Mouse (Mus musculus): ENCODE results near the gene Pla2g2c.
A peak's percentile ranks its signal among the peaks of the same experiment; 100 is the strongest.

DNA sequence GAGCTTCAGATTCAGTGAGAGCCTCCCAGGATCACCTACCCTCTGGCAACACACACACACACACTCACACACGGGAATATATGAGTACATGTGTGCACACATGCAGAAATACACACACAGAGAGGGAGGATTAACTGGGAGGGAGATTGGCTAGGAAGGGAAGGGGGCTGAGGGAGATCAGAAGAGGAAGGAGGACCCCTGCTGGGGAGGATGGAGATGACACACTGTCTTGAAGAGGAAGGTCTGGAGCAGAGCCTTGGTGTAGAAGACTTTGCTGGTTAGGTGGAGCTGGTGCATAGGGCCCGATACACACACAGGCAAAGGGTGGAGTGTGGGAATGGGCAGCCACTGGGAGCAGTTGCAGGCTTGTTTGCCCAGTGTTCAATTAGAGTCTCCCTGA, 68.7 kb downstream of the Pla2g2c start:
- TF ChIP-seq EP300 (IDR thresholded peaks at IDR 0.05; ENCODE audit: low read depth) (no peak), CTCF (IDR thresholded peaks at IDR 0.05; ENCODE audit: low read depth) (peak; percentile 56)
